8 mouse cellular contexts compared by ENCODE assay signal in the genomic region with DNA sequence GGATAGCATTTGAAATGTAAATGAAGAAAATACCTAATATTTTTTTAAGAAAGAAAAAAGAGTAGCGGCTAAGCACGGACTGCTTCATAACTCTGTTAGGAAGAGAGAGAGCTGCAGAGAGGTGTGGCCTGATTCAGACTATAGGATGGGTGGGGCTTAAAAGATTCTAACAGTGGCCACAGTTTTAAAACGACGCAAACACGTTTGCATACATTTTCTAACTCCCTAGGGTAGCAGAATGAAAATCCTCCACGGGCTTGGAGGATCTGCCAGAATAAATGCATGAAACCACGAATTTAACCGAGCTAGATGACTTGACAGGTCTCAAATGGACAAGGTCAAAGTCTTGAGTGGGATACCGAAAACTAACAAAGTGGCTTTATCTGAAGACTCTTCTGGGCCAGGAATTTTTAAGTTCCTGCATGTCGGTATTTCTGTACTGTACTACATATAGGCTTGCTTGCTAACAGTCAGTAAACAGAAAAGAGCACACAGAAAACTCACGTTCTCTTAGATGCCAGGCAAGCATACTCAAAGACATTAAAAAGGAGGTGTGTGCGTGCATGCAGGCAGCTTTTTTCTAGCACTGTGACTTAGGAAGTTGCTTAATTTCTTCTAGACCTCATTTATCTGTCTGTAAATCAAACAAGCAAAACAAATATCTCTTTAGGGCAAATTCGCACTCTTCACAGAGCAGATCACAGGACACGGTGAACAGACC. TPM values are rescaled to one million over a fixed set of nuclear protein-coding genes. Genes with fewer than 3 reads are reported as not detected.
DNase-seq lines count a peak whose midpoint lies in the region; ATAC-seq and TF ChIP-seq lines count a peak whose summit lies in the region.

No protein-coding gene starts in this region.

- ATAC-seq in kidney, embryonic 16.5 days (ENCODE audit: low FRiP score, low TSS enrichment) = peak; percentile 21; the same call in 1 of the 2 replicates
- ATAC-seq in hindbrain, embryonic 14.5 days (ENCODE audit: low FRiP score) = peak; percentile 39; the same call in 1 of the 2 replicates
- ATAC-seq in midbrain, embryonic 11.5 days (ENCODE audit: low FRiP score) = peak; percentile 36

- H3K4me2 ChIP-seq in kidney, embryonic 16.5 days (replicated peaks; ENCODE audit: low read depth, low read length) = peak overlapping the region; percentile 87
- H3K4me2 ChIP-seq in hindbrain, embryonic 14.5 days (replicated peaks) = peak overlapping the region; percentile 75
- peak overlapping the region; percentile 35 for H3K4me2 ChIP-seq in midbrain, embryonic 11.5 days

- no peak for DNase-seq in kidney, adult 2 months
- DNase-seq in hindbrain, embryonic 14.5 days (ENCODE audit: low spot score) = no peak
- DNase-seq in midbrain, embryonic 11.5 days (ENCODE audit: low spot score, missing footprints) = peak; percentile 82
- DNase-seq in frontal cortex, postnatal 25 days (ENCODE audit: low spot score in 2 of 2) = no peak
- no peak for DNase-seq in cerebellum, adult 11-12 months
- no peak for DNase-seq in kidney, postnatal 4 days

- TF ChIP-seq POLR2A in kidney, adult 2 months (IDR thresholded peaks at IDR 0.05; ENCODE audit: low read depth, low read length) = no peak
- TF ChIP-seq POLR2A in bone marrow macrophage, adult 2 months (IDR thresholded peaks at IDR 0.05; ENCODE audit: borderline replicate concordance, low read depth, low read length) = no peak

- H3K27ac ChIP-seq in kidney, embryonic 16.5 days (ENCODE audit: low read length) = no peak overlapping the region
- no peak overlapping the region for H3K27ac ChIP-seq in kidney, adult 2 months (ENCODE audit: insufficient read depth, low read depth, low read length)
- H3K27ac ChIP-seq in bone marrow macrophage, adult 2 months (ENCODE audit: insufficient read depth, low read depth, low read length) = peak overlapping the region; percentile 79
- no peak overlapping the region for H3K27ac ChIP-seq in hindbrain, embryonic 14.5 days
- H3K27ac ChIP-seq in midbrain, embryonic 11.5 days (ENCODE audit: low read depth, low read length) = no peak overlapping the region

- peak overlapping the region; percentile 79 for H3K4me3 ChIP-seq in kidney, embryonic 16.5 days (ENCODE audit: low read length)
- no peak overlapping the region; the same call in 1 of the 2 replicates for H3K4me3 ChIP-seq in kidney, adult 2 months (ENCODE audit: insufficient read depth, low read depth, low read length)
- H3K4me3 ChIP-seq in bone marrow macrophage, adult 2 months (ENCODE audit: insufficient read depth, low read length) = peak overlapping the region; percentile 49
- H3K4me3 ChIP-seq in hindbrain, embryonic 14.5 days (replicated peaks; ENCODE audit: low read length) = peak overlapping the region; percentile 78
- H3K4me3 ChIP-seq in midbrain, embryonic 11.5 days (ENCODE audit: low read depth, low read length) = peak overlapping the region; percentile 78; the same call in 1 of the 2 replicates

- H3K27me3 ChIP-seq in kidney, embryonic 16.5 days (ENCODE audit: insufficient read depth, low read length) = peaks cover 3% of the 10 kb centered on the region; the same call in 1 of the 2 replicates
- no peaks in the 10 kb centered on the region for H3K27me3 ChIP-seq in kidney, adult 2 months (replicated peaks; ENCODE audit: control insufficient read depth, insufficient read depth, low read length)
- peaks cover 23% of the 10 kb centered on the region for H3K27me3 ChIP-seq in hindbrain, embryonic 14.5 days (ENCODE audit: control insufficient read depth, insufficient read depth, low read length)
- H3K27me3 ChIP-seq in midbrain, embryonic 11.5 days (ENCODE audit: control insufficient read depth, insufficient read depth, low read length) = peaks cover 7% of the 10 kb centered on the region

- 23% methylated on average over 14 of the region's 14 CpGs for WGBS in kidney, embryonic 16.5 days
- WGBS in kidney, adult 2 months = 22% methylated on average over 14 of the region's 14 CpGs
- 28% methylated on average over 14 of the region's 14 CpGs for WGBS in hindbrain, embryonic 14.5 days
- WGBS in midbrain, embryonic 11.5 days = 29% methylated on average over 14 of the region's 14 CpGs

- no peaks in the 10 kb centered on the region for H3K9me3 ChIP-seq in kidney, embryonic 16.5 days (ENCODE audit: low read length)
- H3K9me3 ChIP-seq in hindbrain, embryonic 14.5 days (ENCODE audit: control insufficient read depth, low read length) = no peaks in the 10 kb centered on the region
- no peaks in the 10 kb centered on the region for H3K9me3 ChIP-seq in midbrain, embryonic 11.5 days (ENCODE audit: control insufficient read depth, low read length)

- no peak overlapping the region for H3K9ac ChIP-seq in kidney, embryonic 16.5 days (replicated peaks; ENCODE audit: low read length)
- no peak overlapping the region for H3K9ac ChIP-seq in hindbrain, embryonic 14.5 days
- no peak overlapping the region for H3K9ac ChIP-seq in midbrain, embryonic 11.5 days (ENCODE audit: low read length)

- no peaks in the 10 kb centered on the region for H3K36me3 ChIP-seq in kidney, embryonic 16.5 days (ENCODE audit: insufficient read depth, low read length)
- H3K36me3 ChIP-seq in kidney, adult 2 months (ENCODE audit: control insufficient read depth, insufficient read depth, low read length) = no peaks in the 10 kb centered on the region
- no peaks in the 10 kb centered on the region for H3K36me3 ChIP-seq in hindbrain, embryonic 14.5 days (replicated peaks; ENCODE audit: control insufficient read depth, insufficient read depth)
- H3K36me3 ChIP-seq in midbrain, embryonic 11.5 days (ENCODE audit: control insufficient read depth, insufficient read depth, low read length) = no peaks in the 10 kb centered on the region

- no peak for TF ChIP-seq CTCF in kidney, adult 2 months (conservative IDR thresholded peaks at IDR 0.05; ENCODE audit: insufficient read depth, insufficient read length, low read depth, low read length)
- no peak for TF ChIP-seq CTCF in bone marrow macrophage, adult 2 months (IDR thresholded peaks at IDR 0.05; ENCODE audit: low read depth, low read length)

- peaks cover 14% of the 10 kb centered on the region for H3K4me1 ChIP-seq in kidney, embryonic 16.5 days (ENCODE audit: insufficient read depth, low read length)
- H3K4me1 ChIP-seq in kidney, adult 2 months (ENCODE audit: control insufficient read depth, insufficient read depth, low read length) = peaks cover 8% of the 10 kb centered on the region
- H3K4me1 ChIP-seq in bone marrow macrophage, adult 2 months (ENCODE audit: control insufficient read depth, insufficient read depth, low read length) = peaks cover 26% of the 10 kb centered on the region
- 0 out of 2 replicates have a peak, but pooled peaks cover 3% of the 10 kb centered on the region for H3K4me1 ChIP-seq in hindbrain, embryonic 14.5 days (replicated peaks; ENCODE audit: control insufficient read depth, insufficient read depth, low read length)
- peaks cover 6% of the 10 kb centered on the region for H3K4me1 ChIP-seq in midbrain, embryonic 11.5 days (ENCODE audit: control insufficient read depth, insufficient read depth, low read length)

RNA-seq across cellular contexts. Expression of a gene that starts 0.5 kb away (rescaled TPM):
- 62.2 and 63.5 TPM in 2 replicates for polyA plus RNA-seq in kidney, embryonic 16.5 days (2015; fragmentation: Nextera tagmentation; extraction: Ambion mirVana)
- polyA plus RNA-seq in kidney, adult 2 months (2012; rRNA removed) = 86.9 and 89.7 TPM in 2 replicates
- 889 and 906 TPM in 2 replicates for polyA plus RNA-seq in bone marrow macrophage, adult 2 months (2012; ENCODE audit: insufficient read depth, insufficient read length, missing spikeins)
- polyA plus RNA-seq in hindbrain, embryonic 14.5 days (2014; fragmentation: Nextera tagmentation; extraction: Ambion mirVana) = 35.2 and 36.5 TPM in 2 replicates
- 37.4 and 43.4 TPM in 2 replicates for polyA plus RNA-seq in midbrain, embryonic 11.5 days (2014; fragmentation: Nextera tagmentation; extraction: Ambion mirVana)

RNA-seq across cellular contexts. Expression of a gene that starts 25.4 kb away (rescaled TPM):
- 0.91 and 1.6 TPM in 2 replicates for polyA plus RNA-seq in kidney, embryonic 16.5 days (2015; fragmentation: Nextera tagmentation; extraction: Ambion mirVana)
- 1.1 and 5.5 TPM in 2 replicates for polyA plus RNA-seq in kidney, adult 2 months (2012; rRNA removed)
- polyA plus RNA-seq in bone marrow macrophage, adult 2 months (2012; ENCODE audit: insufficient read depth, insufficient read length, missing spikeins) = 0.53 TPM in 1 of 2 replicates, not detected in the other
- polyA plus RNA-seq in hindbrain, embryonic 14.5 days (2014; fragmentation: Nextera tagmentation; extraction: Ambion mirVana) = 0.54 and 0.90 TPM in 2 replicates
- polyA plus RNA-seq in midbrain, embryonic 11.5 days (2014; fragmentation: Nextera tagmentation; extraction: Ambion mirVana) = 2.0 and 2.1 TPM in 2 replicates

RNA-seq across cellular contexts. Expression of a gene that starts 53.5 kb away (rescaled TPM):
- polyA plus RNA-seq in kidney, embryonic 16.5 days (2015; fragmentation: Nextera tagmentation; extraction: Ambion mirVana) = 54.9 and 61.4 TPM in 2 replicates
- 11.7 and 15.6 TPM in 2 replicates for polyA plus RNA-seq in kidney, adult 2 months (2012; rRNA removed)
- polyA plus RNA-seq in bone marrow macrophage, adult 2 months (2012; ENCODE audit: insufficient read depth, insufficient read length, missing spikeins) = 59.7 and 60.3 TPM in 2 replicates
- 6.0 and 8.4 TPM in 2 replicates for polyA plus RNA-seq in hindbrain, embryonic 14.5 days (2014; fragmentation: Nextera tagmentation; extraction: Ambion mirVana)
- 5.9 and 6.6 TPM in 2 replicates for polyA plus RNA-seq in midbrain, embryonic 11.5 days (2014; fragmentation: Nextera tagmentation; extraction: Ambion mirVana)

Comparison
In these comparisons a context has a peak if more than half of its experiments do, and no peak if none do; other contexts are left out.
1. H3K4me2 ChIP-seq: peak in every context shown above with its lines; median percentile 87 in kidney, embryonic 16.5 days; 75 in hindbrain, embryonic 14.5 days; 35 in midbrain, embryonic 11.5 days.